7 mouse cellular contexts compared by ENCODE assay signal in the genomic region with DNA sequence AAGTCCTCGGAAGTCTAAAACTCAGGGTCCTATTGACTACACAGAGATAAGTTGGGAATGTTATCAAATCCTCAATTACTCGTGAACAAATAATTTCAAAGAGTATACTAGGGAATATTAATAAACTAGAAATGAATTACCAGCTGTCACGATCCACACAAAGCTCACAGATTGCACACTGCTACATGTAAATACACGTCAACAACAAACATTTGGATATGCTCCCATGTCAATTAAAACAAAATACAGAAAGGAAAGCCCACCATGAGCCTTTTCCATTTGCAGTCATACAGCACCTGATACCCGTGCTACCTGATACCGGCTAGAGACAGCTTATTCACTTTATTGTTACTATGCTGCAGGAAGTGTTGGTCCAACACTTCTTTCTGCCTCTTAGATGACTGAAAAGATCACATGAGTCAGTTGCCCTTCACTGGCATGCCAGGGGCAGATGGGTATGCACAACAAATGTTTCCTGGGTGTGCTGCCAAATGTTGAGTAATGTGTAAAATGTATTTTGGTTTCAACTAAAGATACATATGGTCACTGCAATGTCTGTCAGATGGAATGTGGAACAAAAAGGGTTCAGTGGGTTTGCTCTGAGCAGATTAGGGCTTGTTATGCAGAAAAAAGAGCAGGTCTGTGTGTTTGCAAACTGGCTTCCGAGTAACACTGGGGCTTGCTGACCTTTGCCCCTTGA.
DNase-seq lines count a peak whose midpoint lies in the region.

No protein-coding gene starts in this region.

- intact Hi-C loops in gastrocnemius, postnatal 36 days (cut with DNase I), result no loop called here

- DNase-seq in Muller cell, postnatal 12 days (ENCODE audit: inconsistent ontology term), result peak; percentile 67
- peak; percentile 71 for DNase-seq in adrenal gland, adult 2 months
- peak; percentile 34 for DNase-seq in embryo, embryonic 10.5 days (ENCODE audit: low spot score)
- peak; percentile 3 to 59 for DNase-seq in left cerebral cortex, adult 9 months (ENCODE audit: low spot score in 2 of 2)
- no peak for DNase-seq in gastrocnemius, postnatal 36 days
- DNase-seq in natural killer cell, adult 2 months (ENCODE audit: low spot score in 2 of 2), result no peak
- DNase-seq in thymus, postnatal 10 days (ENCODE audit: low spot score in 2 of 2), result no peak

Comparison
In these comparisons a context has a peak if more than half of its experiments do, and no peak if none do; other contexts are left out.
1. DNase-seq: peak in Muller cell, postnatal 12 days (single experiment), adrenal gland, adult 2 months (single experiment), embryo, embryonic 10.5 days (single experiment) and left cerebral cortex, adult 9 months (2 of 2); none in gastrocnemius, postnatal 36 days (0 of 2), natural killer cell, adult 2 months (0 of 2) and thymus, postnatal 10 days (0 of 2).